In the genomic region with DNA sequence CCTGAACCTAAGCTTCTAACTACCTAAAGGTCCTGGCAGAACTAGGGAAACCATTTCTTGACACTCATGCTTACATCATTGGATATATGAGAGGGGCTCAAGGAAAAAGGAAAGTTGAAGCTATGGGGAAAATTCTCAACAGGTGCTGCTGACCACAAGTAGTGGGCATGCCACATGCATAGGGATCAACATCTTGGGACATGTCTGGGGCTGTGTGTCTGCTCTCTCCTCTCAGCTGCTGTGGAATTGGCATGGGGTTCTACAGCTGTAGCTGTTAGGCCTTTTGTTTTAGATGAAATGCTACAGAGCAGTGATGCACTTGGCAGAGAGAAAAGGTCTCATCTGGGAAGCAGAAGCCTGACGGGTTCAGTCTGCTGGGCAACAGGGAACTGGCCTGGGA, we compare ENCODE assay signal across 21 mouse cellular contexts.
"Had no signal": no experiment of that assay in that cellular context is flagged by ENCODE, and none has a peak within 500 bp of the region (broad histone marks: within the 10 kb centered on the region; RNA-seq: fewer than 3 reads in every experiment).

No protein-coding gene starts in this region.

- H3K4me1 ChIP-seq: liver, embryonic 15.5 days; lung, embryonic 15.5 days; midbrain, embryonic 13.5 days; midbrain, embryonic 15.5 days; neural tube, embryonic 13.5 days; neural tube, embryonic 15.5 days; stomach, embryonic 15.5 days had no signal

- H3K9ac ChIP-seq: liver, embryonic 15.5 days; liver, postnatal 0 days; lung, embryonic 15.5 days; midbrain, embryonic 13.5 days; midbrain, embryonic 15.5 days; neural tube, embryonic 13.5 days; neural tube, embryonic 15.5 days; stomach, embryonic 15.5 days had no signal

- H3K9me3 ChIP-seq: liver, embryonic 15.5 days; lung, embryonic 15.5 days; megakaryocyte, embryonic 14.5 days; midbrain, embryonic 13.5 days; midbrain, embryonic 15.5 days; neural tube, embryonic 13.5 days; neural tube, embryonic 15.5 days; stomach, embryonic 15.5 days had no signal

- H3K27me3 ChIP-seq: liver, embryonic 15.5 days; lung, embryonic 15.5 days; megakaryocyte, embryonic 14.5 days; midbrain, embryonic 13.5 days; midbrain, embryonic 15.5 days; neural tube, embryonic 13.5 days; neural tube, embryonic 15.5 days; stomach, embryonic 15.5 days had no signal

- H3K4me3 ChIP-seq: liver, embryonic 15.5 days; lung, embryonic 15.5 days; megakaryocyte, embryonic 14.5 days; midbrain, embryonic 13.5 days; midbrain, embryonic 15.5 days; neural tube, embryonic 13.5 days; neural tube, embryonic 15.5 days; stomach, embryonic 15.5 days had no signal

- ATAC-seq: liver, postnatal 0 days; lung, postnatal 0 days; midbrain, embryonic 13.5 days; midbrain, embryonic 15.5 days had no signal

- H3K27ac ChIP-seq: liver, embryonic 15.5 days; lung, embryonic 15.5 days; macrophage; midbrain, embryonic 13.5 days; midbrain, embryonic 15.5 days; neural tube, embryonic 13.5 days; neural tube, embryonic 15.5 days; stomach, embryonic 15.5 days; stomach, postnatal 0 days had no signal

- DNase-seq: liver, postnatal 0 days; lung, adult 2 months; lung, postnatal 14 days; lung, postnatal 36 days; retina, postnatal 1 day; right cerebral cortex, adult 18-20 months; thymus, adult 2 months; thymus, postnatal 14 days; thymus, postnatal 36 days had no signal

- H3K4me2 ChIP-seq: liver, embryonic 15.5 days; lung, embryonic 15.5 days; midbrain, embryonic 11.5 days; midbrain, embryonic 13.5 days; midbrain, embryonic 15.5 days; neural tube, embryonic 13.5 days; neural tube, embryonic 15.5 days; stomach, embryonic 15.5 days had no signal
